Mouse (Mus musculus) heart, adult 2 months (tissue): ENCODE measurements at regions not wholly inside any gene's neighbourhood (a gene's known extent, or its start where the extent isn't known, plus 50 kb on each side); places are given as distances from the start of the nearest gene placed in this dataset.

ENCODE experiments used
- CTCF ChIP-seq: fragments of 200-600 bp; IDR thresholded peaks from 2 replicates; pipeline ENCODE4 v1.8.1; 2022; ENCODE audit warnings: antibody characterized with exemption, mild to moderate bottlenecking, moderate library complexity
- EP300 ChIP-seq: fragments of 200-500 bp; IDR thresholded peaks from 2 replicates; pipeline ENCODE4 v1.6.1; 2011; ENCODE audit warnings: low read depth, low read length, control low read depth; ENCODE audit not compliant: insufficient read depth
- POLR2A ChIP-seq: fragments of 200-500 bp; IDR thresholded peaks from 2 replicates; pipeline ENCODE4 v1.6.1; 2011; ENCODE audit warnings: mild to moderate bottlenecking, low read depth, low read length, control low read depth; ENCODE audit not compliant: insufficient read depth

- no peak for TF ChIP-seq CTCF
- TF ChIP-seq EP300, result no peak
- no peak for TF ChIP-seq POLR2A
Measured at GRCm38 (mm10) chrX:159143278-159143677, 66.8 kb upstream of the Rps6ka3 start.
